Mouse (Mus musculus) midbrain, postnatal 0 days (tissue): ENCODE results near the gene Insl3. TPM values are rescaled to one million over a fixed set of nuclear protein-coding genes. Genes with fewer than 3 reads are reported as not detected.
A peak's percentile ranks its signal among the peaks of the same experiment; 100 is the strongest.
"Not testable (repeated sequence)": the region's sequence is repeated elsewhere in the genome, so short reads cannot be mapped to it uniquely, and the experiment has no call there.

Source experiments
- ATAC-seq: fragments of 200-750 bp; cut with Nextera tagmentation; 2 replicates; pipeline ENCODE4 v1.8.0; 2017; ENCODE audit warnings: moderate number of reproducible peaks, mild to moderate bottlenecking, moderate TSS enrichment, moderate library complexity; ENCODE audit not compliant: low FRiP score
- DNase-seq: peaks from one replicate; pipeline ENCODE4 v3.0.0-alpha.2; 2015; ENCODE audit warnings: low spot score
- H3K27ac ChIP-seq: fragments of 300-500 bp; sonication (generic); 2 replicates; pipeline ENCODE4 v1.5.1; 2014; ENCODE audit warnings: low read depth, mild to moderate bottlenecking, low read length, mixed read lengths
- H3K27me3 ChIP-seq: fragments of 300-500 bp; sonication (generic); 2 replicates; pipeline ENCODE4 v1.6.1; 2014; ENCODE audit warnings: low read length, control low read depth, mixed read lengths; ENCODE audit not compliant: insufficient read depth
- H3K36me3 ChIP-seq: fragments of 300-500 bp; sonication (generic); 2 replicates; pipeline ENCODE4 v1.6.1; 2014; ENCODE audit warnings: low read length, control low read depth, mixed read lengths; ENCODE audit not compliant: insufficient read depth
- H3K4me1 ChIP-seq: fragments of 300-500 bp; sonication (generic); 2 replicates; pipeline ENCODE4 v1.6.1; 2014; ENCODE audit warnings: mild to moderate bottlenecking, control low read depth, antibody characterized with exemption, low read length, mixed read lengths; ENCODE audit not compliant: insufficient read depth
- H3K4me2 ChIP-seq: fragments of 300-500 bp; sonication (generic); 2 replicates; pipeline ENCODE4 v1.6.1; 2014; ENCODE audit warnings: low read depth, mild to moderate bottlenecking, low read length, mixed read lengths; ENCODE audit not compliant: poor library complexity, severe bottlenecking
- H3K4me3 ChIP-seq: fragments of 300-500 bp; sonication (generic); 2 replicates; pipeline ENCODE4 v1.5.1; 2014; ENCODE audit warnings: low read depth, mild to moderate bottlenecking, low read length, moderate library complexity
- H3K9ac ChIP-seq: fragments of 300-500 bp; sonication (generic); replicated peaks from 2 replicates; pipeline ENCODE4 v1.6.1; 2014; ENCODE audit warnings: mild to moderate bottlenecking, low read length, moderate library complexity, mixed read lengths; ENCODE audit not compliant: poor library complexity, severe bottlenecking
- H3K9me3 ChIP-seq: fragments of 300-500 bp; sonication (generic); 2 replicates; pipeline ENCODE4 v1.6.1; 2016; ENCODE audit warnings: low read length, control low read depth
- CTCF ChIP-seq: IDR thresholded peaks from 2 replicates; pipeline ENCODE4 v1.5.1; 2016; ENCODE audit warnings: antibody characterized with exemption, mild to moderate bottlenecking
- WGBS: fragments of 180-500 bp; shearing (Covaris S2); extraction: QIAGEN DNeasy Blood & Tissue Kit; methylation state at CpG from one replicate; pipeline ENCODE4 v1.1.7; 2014; 5-methylcytosine and 5-hydroxymethylcytosine counted together
- polyA plus RNA-seq: library from polyadenylated mRNA; unstranded; fragments of >200 nt; fragmentation: Nextera tagmentation; extraction: Ambion mirVana; gene quantifications from 2 replicates; pipeline ENCODE4 v1.2.1, GENCODE M21; 2015
- total RNA-seq: library from RNA; depleted of rRNA; stranded (reverse); fragments of >200 nt; gene quantifications from 2 replicates; pipeline ENCODE4 v1.2.3, GENCODE M21; 2014

Gene Insl3
- total and polyA plus RNA-seq, 2 experiments from 2014 or later: 1.2 TPM; not detected in 1

DNA sequence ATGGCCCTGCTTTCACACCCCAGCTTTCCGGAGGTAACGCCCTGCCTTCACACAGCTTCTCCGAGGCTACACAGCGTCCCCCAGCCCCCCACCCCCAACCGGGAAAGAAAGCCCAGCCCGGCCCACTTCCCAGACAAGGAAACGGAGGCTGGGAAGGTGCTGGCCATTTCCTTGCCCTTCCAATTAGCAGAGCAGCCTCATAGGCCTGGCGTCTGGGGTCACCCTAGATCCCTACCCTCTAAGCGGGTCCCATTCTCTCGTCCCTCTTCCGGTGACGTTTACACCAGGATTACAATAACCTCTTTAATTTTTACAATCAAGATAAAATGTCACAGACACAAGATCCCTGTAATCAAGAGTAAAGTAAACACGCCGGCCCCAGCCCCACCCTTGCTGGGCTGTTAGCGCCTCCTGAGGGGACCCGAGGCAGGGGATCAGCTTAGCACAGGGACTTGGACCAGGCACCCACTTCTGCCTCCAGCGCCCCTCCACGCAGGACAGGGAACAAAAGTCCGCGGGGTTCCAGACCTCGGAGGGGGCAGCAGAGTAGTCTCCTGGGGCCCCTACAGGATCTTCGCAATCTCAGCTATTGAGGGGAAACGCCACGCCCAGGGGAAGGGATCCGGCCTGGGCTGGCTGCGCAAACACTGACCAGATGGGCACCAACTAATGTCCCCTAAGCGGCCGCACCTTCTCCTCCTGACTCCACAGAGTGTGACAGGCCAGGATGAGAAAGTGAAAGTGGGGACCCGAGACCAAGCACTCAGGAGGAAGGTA is 11.7 kb downstream of the Insl3 start:
- WGBS: 16% methylated on average over 29 of the region's 29 CpGs
- Histone ChIP-seq H3K9ac (no peak overlapping the region), H3K4me2 (no peak overlapping the region; the same call in 1 of the 2 replicates), H3K4me1 (no peaks in the 10 kb centered on the region), H3K27ac (no peak overlapping the region), H3K9me3 (no peaks in the 10 kb centered on the region), H3K36me3 (no peaks in the 10 kb centered on the region), H3K27me3 (peaks cover 32% of the 10 kb centered on the region; the same call in 1 of the 2 replicates), H3K4me3 (peak overlapping the region; percentile 2; the same call in 1 of the 2 replicates)
- no peak for DNase-seq
- ATAC-seq: 0 out of 2 replicates have a peak, but pooled peaks have one; percentile 15
- no peak for TF ChIP-seq CTCF

DNA sequence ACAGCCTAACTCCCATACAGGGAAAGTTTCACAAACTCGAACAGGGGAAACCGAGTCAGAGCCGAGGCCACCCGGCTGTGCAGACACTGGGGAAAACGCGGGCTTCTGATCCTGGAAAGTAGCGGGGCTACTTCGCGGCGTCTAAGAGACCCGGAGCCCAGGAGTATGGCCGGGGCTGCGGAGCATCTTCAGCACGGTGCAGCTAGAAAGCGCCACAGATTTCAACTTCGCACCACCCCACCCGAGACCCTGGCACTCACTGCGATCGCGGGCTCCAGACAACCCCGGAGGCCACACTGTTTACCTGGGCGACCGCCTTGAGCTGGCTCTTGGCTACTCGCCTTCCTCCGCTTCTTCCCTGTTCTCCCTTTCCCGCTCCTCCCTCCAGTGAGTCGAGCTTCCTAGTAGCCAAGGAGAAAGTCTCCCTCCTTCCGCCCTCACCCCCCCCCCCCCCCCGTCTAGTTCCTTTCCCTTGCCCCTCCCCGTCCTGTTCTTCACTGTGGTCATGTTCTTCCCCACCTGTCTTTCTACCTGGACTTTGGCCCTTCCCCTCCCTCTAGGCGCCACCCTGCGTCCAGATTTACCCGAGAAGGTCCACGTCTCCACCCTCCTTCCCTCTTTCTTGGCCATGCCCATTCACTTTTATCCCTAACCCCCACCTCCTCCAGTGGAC is 12.5 kb downstream of the Insl3 start, which contains the start of gene B3gnt3:
TSS of gene B3gnt3 (minus strand) at position 376 of the 673 bp plus-strand sequence.
- no peak for TF ChIP-seq CTCF

DNA sequence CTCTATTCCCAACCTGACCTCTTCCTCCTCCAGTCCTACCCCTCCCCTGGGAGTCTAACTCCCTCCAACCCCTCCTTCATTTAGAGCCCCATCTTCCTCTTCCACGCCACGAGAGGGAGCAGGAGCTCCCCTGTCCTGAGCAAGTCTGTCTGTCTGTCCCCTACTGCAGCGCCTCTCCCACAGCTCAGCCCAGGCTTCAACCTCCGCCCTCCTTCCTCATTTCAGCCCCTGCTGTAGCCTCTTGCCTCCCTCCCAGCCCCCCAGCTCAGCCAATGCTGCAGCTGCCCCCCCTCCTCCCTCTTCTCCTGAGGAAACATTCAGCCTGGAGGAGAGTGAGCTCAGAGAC is 13.0 kb downstream of the Insl3 start:
- no peak overlapping the region for H3K4me2 ChIP-seq
- no peaks in the 10 kb centered on the region for H3K4me1 ChIP-seq
- DNase-seq: no peak
- no peak overlapping the region for H3K9ac ChIP-seq
- ATAC-seq: no peak
- H3K27ac ChIP-seq: no peak overlapping the region
- no peaks in the 10 kb centered on the region for H3K36me3 ChIP-seq
- WGBS: 45% methylated on average over 4 of the region's 4 CpGs
- no peak overlapping the region for H3K4me3 ChIP-seq
- H3K9me3 ChIP-seq: no peaks in the 10 kb centered on the region
- TF ChIP-seq CTCF: 0 out of 2 replicates have a peak, but pooled peaks have one; percentile 13
- H3K27me3 ChIP-seq: peaks cover 29% of the 10 kb centered on the region; the same call in 1 of the 2 replicates

More for the DNA sequence above, 12.5 kb downstream of the Insl3 start, which contains the start of gene B3gnt3:
- ATAC-seq: no peak
- H3K9ac ChIP-seq: no peak within 1 kb of the TSS
- no peak within 1 kb of the TSS for H3K27ac ChIP-seq
- H3K27me3 ChIP-seq: peaks cover 32% of the 10 kb centered on the region; the same call in 1 of the 2 replicates
- DNase-seq: no peak
- peak within 1 kb of the TSS; percentile 2; the same call in 1 of the 2 replicates for H3K4me3 ChIP-seq
- no peaks in the 10 kb centered on the region for H3K4me1 ChIP-seq
- no peaks in the 10 kb centered on the region for H3K36me3 ChIP-seq
- H3K4me2 ChIP-seq: no peak within 1 kb of the TSS
- WGBS: 19% methylated on average over 30 of the region's 34 CpGs
- H3K9me3 ChIP-seq: no peaks in the 10 kb centered on the region

DNA sequence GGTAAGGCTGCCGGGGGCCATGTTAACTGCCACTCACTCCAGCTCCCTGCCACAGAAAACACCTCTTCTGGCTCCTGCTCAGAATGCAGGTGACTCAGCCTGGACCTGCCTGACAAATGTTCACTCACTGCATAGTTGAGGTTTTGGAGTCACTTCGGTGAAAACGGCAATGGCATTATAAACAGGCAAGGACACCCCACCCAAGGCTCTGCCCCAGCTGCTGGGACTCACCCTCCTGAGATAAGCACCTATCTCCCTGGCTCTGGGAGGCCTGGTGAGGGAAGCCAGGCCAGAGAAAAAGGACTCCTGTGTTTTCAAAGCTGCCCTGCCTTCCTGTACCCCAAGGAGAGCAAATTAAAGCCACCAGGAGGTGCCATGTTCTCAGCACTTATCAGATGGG is 13.9 kb downstream of the Insl3 start:
- WGBS: 91% methylated on average over 3 of the region's 3 CpGs
- DNase-seq (no peak), ATAC-seq (no peak)
- Histone ChIP-seq H3K9ac (no peak overlapping the region), H3K4me3 (no peak overlapping the region), H3K9me3 (no peaks in the 10 kb centered on the region), H3K27ac (no peak overlapping the region), H3K27me3 (peaks cover 25% of the 10 kb centered on the region; the same call in 1 of the 2 replicates), H3K4me2 (no peak overlapping the region), H3K4me1 (no peaks in the 10 kb centered on the region), H3K36me3 (no peaks in the 10 kb centered on the region)
- no peak for TF ChIP-seq CTCF

DNA sequence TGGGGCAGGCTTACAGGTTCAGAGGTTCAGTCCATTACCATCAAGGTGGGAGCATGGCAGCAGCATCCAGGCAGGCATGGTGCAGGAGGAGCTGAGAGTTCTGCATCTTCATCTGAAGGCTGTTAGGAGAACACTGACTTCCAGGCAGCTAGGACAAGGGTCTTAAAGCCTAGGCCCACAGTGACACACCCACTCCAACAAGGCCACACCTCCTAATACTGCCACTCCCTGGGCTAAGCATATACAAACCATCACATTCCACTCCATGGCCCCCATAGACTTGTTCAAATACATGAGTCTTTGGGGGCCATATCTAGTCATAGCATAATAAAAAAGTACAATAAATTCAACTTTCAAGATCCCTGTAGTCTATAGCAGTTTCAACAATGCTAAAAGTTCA is 14.4 kb downstream of the Insl3 start:
- H3K4me1 ChIP-seq, H3K4me3 ChIP-seq, H3K36me3 ChIP-seq, H3K9ac ChIP-seq, H3K4me2 ChIP-seq, H3K27ac ChIP-seq, ATAC-seq, DNase-seq, H3K9me3 ChIP-seq: not testable (repeated sequence)
- peaks cover 25% of the 10 kb centered on the region; the same call in 1 of the 2 replicates for H3K27me3 ChIP-seq

DNA sequence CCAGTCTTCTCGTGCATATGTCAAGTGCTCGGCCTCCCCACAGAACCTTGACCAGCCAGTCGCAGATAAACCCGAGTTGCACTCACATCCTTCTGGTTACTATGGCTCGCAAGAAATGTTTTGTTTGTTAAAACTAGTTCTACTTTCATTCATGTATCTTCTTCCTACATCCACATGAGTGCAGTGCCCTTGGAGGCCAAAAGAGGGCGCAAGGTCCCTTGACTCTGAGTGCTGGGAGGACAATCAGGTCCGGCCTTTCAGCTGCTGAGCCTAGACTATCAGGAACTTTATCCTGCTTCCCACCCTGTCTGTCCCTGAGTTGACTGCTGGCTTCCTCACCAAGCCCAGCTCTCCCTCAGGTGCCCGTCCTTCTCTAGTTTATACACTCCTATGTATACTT is 18.9 kb downstream of the Insl3 start:
- H3K4me2 ChIP-seq: no peak overlapping the region
- WGBS: 39% methylated on average over 8 of the region's 8 CpGs
- no peak for ATAC-seq

More for the DNA sequence above, 18.9 kb downstream of the Insl3 start:
- peak; percentile 55 for DNase-seq
- TF ChIP-seq CTCF: peak; percentile 78
- Histone ChIP-seq H3K36me3 (peaks cover 17% of the 10 kb centered on the region), H3K27ac (no peak overlapping the region), H3K27me3 (no peaks in the 10 kb centered on the region), H3K4me1 (0 out of 2 replicates have a peak, but pooled peaks cover 5% of the 10 kb centered on the region), H3K9ac (no peak overlapping the region), H3K9me3 (no peaks in the 10 kb centered on the region), H3K4me3 (no peak overlapping the region)
